Mouse (Mus musculus) forebrain, embryonic 16.5 days (tissue): ENCODE data around the gene Ngf. TPM values are rescaled to one million over a fixed set of nuclear protein-coding genes. Genes with fewer than 3 reads are reported as not detected.

Experiments used
- ATAC-seq: fragments of 200-750 bp; cut with Nextera tagmentation; 2 replicates; pipeline ENCODE4 v1.8.0; 2017; ENCODE audit warnings: mild to moderate bottlenecking, moderate library complexity
- H3K27ac ChIP-seq: fragments of 300-500 bp; sonication (generic); 2 replicates; pipeline ENCODE4 v1.5.1; 2014; ENCODE audit warnings: low read length, control low read depth
- H3K27me3 ChIP-seq: fragments of 300-500 bp; sonication (generic); replicated peaks from 2 replicates; pipeline ENCODE4 v1.6.1; 2014; ENCODE audit warnings: low read length; ENCODE audit not compliant: control insufficient read depth, insufficient read depth
- H3K36me3 ChIP-seq: fragments of 300-500 bp; sonication (generic); 2 replicates; pipeline ENCODE4 v1.6.1; 2014; ENCODE audit not compliant: control insufficient read depth, insufficient read depth
- H3K4me1 ChIP-seq: fragments of 300-500 bp; sonication (generic); replicated peaks from 2 replicates; pipeline ENCODE4 v1.6.1; 2014; ENCODE audit warnings: low read length; ENCODE audit not compliant: control insufficient read depth, insufficient read depth
- H3K4me2 ChIP-seq: fragments of 300-500 bp; sonication (generic); 2 replicates; pipeline ENCODE4 v1.6.1; 2014; ENCODE audit warnings: mild to moderate bottlenecking, low read length, control low read depth
- H3K4me3 ChIP-seq: fragments of 300-500 bp; sonication (generic); replicated peaks from 2 replicates; pipeline ENCODE4 v1.5.1; 2014; ENCODE audit warnings: mild to moderate bottlenecking, low read length, control low read depth
- H3K9ac ChIP-seq: fragments of 300-500 bp; sonication (generic); replicated peaks from 2 replicates; pipeline ENCODE4 v1.6.1; 2014; ENCODE audit warnings: low read depth, low read length, control low read depth
- H3K9me3 ChIP-seq: fragments of 300-500 bp; sonication (generic); 2 replicates; pipeline ENCODE4 v1.6.1; 2016; ENCODE audit warnings: low read length; ENCODE audit not compliant: control insufficient read depth
- WGBS: fragments of 180-500 bp; shearing (Covaris S2); extraction: QIAGEN DNeasy Blood & Tissue Kit; methylation state at CpG from one replicate; pipeline ENCODE4 v1.1.7; 2014; 5-methylcytosine and 5-hydroxymethylcytosine counted together
- polyA plus RNA-seq: library from polyadenylated mRNA; unstranded; fragments of >200 nt; fragmentation: Nextera tagmentation; extraction: Ambion mirVana; gene quantifications from 2 replicates; pipeline ENCODE4 v1.2.1, GENCODE M21; 2015

Ngf gene
- polyA plus RNA-seq, 1 experiment from 2014 or later = 1.1 TPM

DNA sequence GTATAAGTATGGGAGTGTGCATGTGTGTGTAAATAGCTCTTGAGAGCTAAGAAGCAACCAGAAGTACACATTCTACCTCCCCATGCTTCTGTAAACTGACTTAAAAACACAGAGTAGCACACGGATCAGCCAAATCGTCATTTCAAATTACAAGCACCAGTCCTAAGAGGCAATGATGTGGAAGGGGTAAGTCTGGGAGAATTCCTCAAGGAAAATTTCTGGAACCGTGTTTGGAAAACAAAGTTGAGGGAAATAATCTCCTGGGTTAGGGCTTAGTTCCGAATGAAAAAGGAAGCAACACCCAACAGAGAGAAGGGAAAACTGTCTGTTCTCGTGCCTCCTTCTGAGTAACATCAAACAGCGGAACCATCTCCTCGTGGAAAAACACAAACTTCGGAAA lies 56.1 kb downstream of the Ngf start:
- Histone ChIP-seq H3K4me3 (no peak overlapping the region), H3K9me3 (no peaks in the 10 kb centered on the region), H3K4me1 (no peaks in the 10 kb centered on the region), H3K27me3 (no peaks in the 10 kb centered on the region), H3K27ac (no peak overlapping the region), H3K4me2 (no peak overlapping the region), H3K9ac (no peak overlapping the region), H3K36me3 (no peaks in the 10 kb centered on the region)
- ATAC-seq = no peak
- 76% methylated on average over 8 of the region's 8 CpGs for WGBS

GRCm38 (mm10) chr3:102526481-102526880 lies 56.8 kb downstream of the Ngf start:
- H3K4me2 ChIP-seq = no peak overlapping the region
- 47% methylated on average over 6 of the region's 6 CpGs for whole genome bisulfite sequencing
- H3K27me3 ChIP-seq = no peaks in the 10 kb centered on the region
- H3K4me1 ChIP-seq = no peaks in the 10 kb centered on the region
- H3K27ac ChIP-seq = no peak overlapping the region
- no peak overlapping the region for H3K4me3 ChIP-seq
- H3K9ac ChIP-seq = no peak overlapping the region
- no peaks in the 10 kb centered on the region for H3K9me3 ChIP-seq
- no peak for ATAC-seq
- H3K36me3 ChIP-seq = no peaks in the 10 kb centered on the region

DNA sequence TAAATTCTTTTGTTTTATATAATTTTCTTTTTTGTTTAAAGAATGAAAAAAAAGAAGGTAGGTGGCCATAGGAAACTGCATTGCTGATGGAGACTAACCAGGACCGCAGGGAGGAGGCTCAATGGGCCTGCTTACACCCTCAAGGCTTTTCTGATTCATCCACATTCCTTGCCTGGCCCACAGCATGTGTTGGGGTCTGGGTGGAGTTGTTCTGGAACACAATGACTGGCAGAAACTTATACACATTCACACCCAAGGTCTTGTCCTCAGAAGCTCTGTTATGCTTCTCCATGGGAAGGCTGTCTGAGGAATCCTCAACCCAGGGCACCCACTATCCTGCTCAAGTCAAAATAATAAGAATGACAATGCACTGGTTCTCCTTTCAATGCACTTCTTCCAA lies 65.0 kb downstream of the Ngf start:
- H3K4me2 ChIP-seq = no peak overlapping the region
- no peaks in the 10 kb centered on the region for H3K36me3 ChIP-seq
- H3K27me3 ChIP-seq = no peaks in the 10 kb centered on the region
- H3K4me3 ChIP-seq = no peak overlapping the region
- no peak overlapping the region for H3K9ac ChIP-seq
- no peaks in the 10 kb centered on the region for H3K4me1 ChIP-seq
- H3K9me3 ChIP-seq = no peaks in the 10 kb centered on the region
- 91% methylated on average over 1 of the region's 1 CpGs for WGBS
- ATAC-seq = no peak
- H3K27ac ChIP-seq = no peak overlapping the region

- no peak overlapping the region for H3K9ac ChIP-seq
- no peak overlapping the region for H3K4me3 ChIP-seq
- no peak overlapping the region for H3K27ac ChIP-seq
- 85% methylated on average over 5 of the region's 5 CpGs for WGBS
- no peaks in the 10 kb centered on the region for H3K4me1 ChIP-seq
- ATAC-seq = no peak
- no peak overlapping the region for H3K4me2 ChIP-seq
- no peaks in the 10 kb centered on the region for H3K27me3 ChIP-seq
- H3K36me3 ChIP-seq = no peaks in the 10 kb centered on the region
- no peaks in the 10 kb centered on the region for H3K9me3 ChIP-seq
These were observed 73.9 kb downstream of the Ngf start for GRCm38 (mm10) chr3:102543646-102544045.

GRCm38 (mm10) chr3:102547536-102547935 lies 77.8 kb downstream of the Ngf start:
- Histone ChIP-seq H3K9me3 (no peaks in the 10 kb centered on the region), H3K9ac (no peak overlapping the region), H3K4me3 (no peak overlapping the region), H3K36me3 (no peaks in the 10 kb centered on the region), H3K4me2 (no peak overlapping the region), H3K27me3 (no peaks in the 10 kb centered on the region), H3K27ac (no peak overlapping the region), H3K4me1 (no peaks in the 10 kb centered on the region)
- 90% methylated on average over 5 of the region's 5 CpGs for WGBS
- no peak for ATAC-seq

DNA sequence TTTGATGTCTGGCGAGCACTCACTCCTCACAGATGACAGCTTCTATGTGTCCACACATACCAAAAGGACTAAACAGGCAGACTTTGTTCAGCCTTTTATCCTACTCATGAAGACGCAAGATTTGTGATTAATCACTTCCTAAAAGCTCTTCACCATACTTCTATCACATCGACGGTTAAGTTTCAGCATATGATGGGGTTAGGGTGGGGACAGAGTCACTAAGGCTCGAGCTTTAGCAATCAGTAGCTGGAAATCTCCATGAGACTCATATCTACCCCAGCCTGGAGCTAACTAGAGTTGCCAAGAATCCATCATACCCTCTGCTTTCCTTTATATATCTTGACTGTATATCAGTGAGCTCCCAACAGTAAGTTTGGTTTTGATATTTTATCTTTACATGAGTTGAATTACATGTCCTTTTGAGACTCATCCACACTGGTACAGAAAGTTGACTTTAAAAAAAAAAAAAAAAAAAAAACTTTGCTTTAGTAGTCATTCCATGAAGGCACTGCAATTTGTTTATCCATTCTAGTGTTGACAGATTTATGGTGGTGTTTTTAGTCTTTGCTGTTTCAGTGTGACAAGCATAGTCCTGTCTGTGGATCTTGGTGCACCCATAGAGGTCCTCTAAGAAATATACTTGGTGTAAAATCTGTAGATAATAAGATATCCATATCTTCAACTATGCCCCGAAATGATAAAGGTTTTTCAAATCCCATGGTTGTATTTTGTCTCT lies 84.4 kb downstream of the Ngf start:
- Histone ChIP-seq H3K4me2 (no peak overlapping the region), H3K4me3 (no peak overlapping the region), H3K9ac (no peak overlapping the region), H3K4me1 (no peaks in the 10 kb centered on the region), H3K27ac (no peak overlapping the region), H3K36me3 (no peaks in the 10 kb centered on the region), H3K27me3 (no peaks in the 10 kb centered on the region), H3K9me3 (no peaks in the 10 kb centered on the region)
- ATAC-seq = no peak
- WGBS = 87% methylated on average over 6 of the region's 6 CpGs

DNA sequence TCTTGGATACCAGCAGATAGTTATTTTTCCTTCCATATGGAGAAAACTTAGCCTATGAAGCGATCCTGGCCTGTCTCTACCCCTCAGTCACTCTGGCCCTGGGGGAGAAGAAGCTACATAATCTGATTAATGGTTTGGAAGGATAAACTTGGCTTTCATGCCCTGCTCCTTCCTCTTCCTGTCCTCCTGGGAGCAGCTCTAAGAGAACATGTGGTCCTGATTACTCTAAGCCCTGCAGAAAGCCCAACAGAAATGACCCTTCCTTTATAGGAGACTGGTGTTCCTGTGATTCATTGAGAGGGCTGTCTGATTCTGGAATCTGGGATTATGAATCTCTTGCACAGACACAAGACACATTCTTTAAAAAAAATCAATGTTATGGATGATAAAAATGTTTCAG lies 86.4 kb downstream of the Ngf start:
- Histone ChIP-seq H3K4me3 (no peak overlapping the region), H3K27ac (no peak overlapping the region), H3K9me3 (no peaks in the 10 kb centered on the region), H3K27me3 (no peaks in the 10 kb centered on the region), H3K9ac (no peak overlapping the region), H3K36me3 (no peaks in the 10 kb centered on the region), H3K4me2 (no peak overlapping the region), H3K4me1 (no peaks in the 10 kb centered on the region)
- ATAC-seq = no peak
- WGBS = 83% methylated on average over 1 of the region's 1 CpGs

DNA sequence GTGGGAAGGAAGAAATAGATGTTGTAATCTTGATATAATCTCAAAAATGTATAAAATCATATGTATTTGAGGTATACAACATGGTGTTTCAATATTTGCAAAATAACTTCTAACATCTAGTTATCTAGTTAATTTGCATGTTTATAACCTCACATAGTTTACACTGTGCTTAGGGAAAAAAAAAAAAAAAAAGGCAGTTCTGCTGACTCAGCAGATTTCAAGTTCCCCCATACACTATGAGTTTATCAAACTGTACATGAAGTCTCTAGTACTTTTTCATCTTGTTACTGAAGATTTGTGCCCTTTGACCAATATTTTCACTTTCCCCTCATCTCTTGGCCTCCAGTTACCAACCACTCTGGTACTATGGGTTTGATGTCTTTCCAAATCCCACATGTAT lies 86.9 kb downstream of the Ngf start:
- Histone ChIP-seq H3K27ac (no peak overlapping the region), H3K4me3 (no peak overlapping the region), H3K9ac (no peak overlapping the region), H3K27me3 (no peaks in the 10 kb centered on the region), H3K4me2 (no peak overlapping the region), H3K9me3 (no peaks in the 10 kb centered on the region), H3K4me1 (no peaks in the 10 kb centered on the region), H3K36me3 (no peaks in the 10 kb centered on the region)
- no peak for ATAC-seq
